ENCODE assay signal across 9 mouse cellular contexts in the genomic region with DNA sequence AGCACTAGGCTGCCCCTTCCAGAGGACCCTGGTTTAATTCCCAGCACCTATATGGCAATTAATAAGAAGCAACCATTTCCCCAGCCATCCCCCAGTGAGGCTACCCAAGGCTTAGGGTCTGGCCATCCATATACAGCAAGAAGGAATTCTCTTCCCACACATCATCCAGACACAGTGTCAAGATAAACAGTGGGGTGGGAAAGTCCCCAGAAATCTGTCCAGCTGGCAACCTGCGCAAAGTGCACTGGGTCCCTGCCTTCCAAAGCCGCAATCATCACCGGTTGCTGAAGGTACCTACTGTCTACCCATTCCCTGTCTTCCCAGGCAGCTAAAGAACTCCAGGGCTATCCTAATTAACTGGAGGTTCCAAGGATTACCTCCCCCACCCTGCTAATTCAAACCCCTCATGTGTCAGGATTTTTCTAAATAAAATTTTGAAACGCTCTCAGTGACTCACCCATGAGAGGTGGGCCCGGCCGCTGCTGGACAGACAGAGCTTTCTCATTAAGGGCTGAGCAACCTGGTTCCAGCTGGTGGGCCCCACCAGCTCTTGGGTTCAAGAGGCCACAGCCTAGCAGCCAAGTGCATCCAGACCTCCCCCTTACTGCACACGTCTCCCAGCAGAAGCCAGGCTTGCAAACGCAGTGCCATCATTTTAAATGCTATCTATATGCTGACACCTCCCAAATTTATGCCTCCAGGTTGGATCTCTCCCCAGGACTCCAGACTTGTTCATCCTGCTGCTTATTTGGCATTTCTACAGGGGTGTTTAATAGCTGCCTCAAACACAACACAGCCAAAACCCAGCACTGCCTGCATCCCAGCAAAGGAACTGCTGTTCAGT. TPM values are rescaled to one million over a fixed set of nuclear protein-coding genes. Genes with fewer than 3 reads are reported as not detected.
A peak's percentile ranks its signal among the peaks of the same experiment; 100 is the strongest.
DNase-seq lines count a peak whose midpoint lies in the region; ATAC-seq lines count a peak whose summit lies in the region.
"Had no signal": no experiment of that assay in that cellular context is flagged by ENCODE, and none has a peak within 500 bp of the region (broad histone marks: within the 10 kb centered on the region; RNA-seq: fewer than 3 reads in every experiment).

No protein-coding gene starts in this region.

- H3K4me2 ChIP-seq in hindbrain, embryonic 13.5 days = no peak overlapping the region
- no peak overlapping the region for H3K4me2 ChIP-seq in hindbrain, embryonic 11.5 days (replicated peaks; ENCODE audit: low read depth, low read length)
- H3K4me2 ChIP-seq in embryonic facial prominence, embryonic 14.5 days (ENCODE audit: low read depth, low read length) = no peak overlapping the region
- H3K4me2 ChIP-seq in liver, embryonic 13.5 days = peak overlapping the region; percentile 72

- H3K9ac ChIP-seq in hindbrain, embryonic 13.5 days = 0 out of 2 replicates have a peak overlapping the region, but pooled peaks have one; percentile 3
- H3K9ac ChIP-seq in hindbrain, embryonic 11.5 days (ENCODE audit: low read depth, low read length) = no peak overlapping the region
- H3K9ac ChIP-seq in embryonic facial prominence, embryonic 14.5 days (ENCODE audit: low read depth, low read length) = no peak overlapping the region
- H3K9ac ChIP-seq in liver, embryonic 13.5 days = peak overlapping the region; percentile 49

- peaks cover 36% of the 10 kb centered on the region for H3K36me3 ChIP-seq in hindbrain, embryonic 13.5 days
- H3K36me3 ChIP-seq in hindbrain, embryonic 11.5 days (ENCODE audit: control insufficient read depth, insufficient read depth, low read length) = peaks cover 8% of the 10 kb centered on the region; the same call in 1 of the 2 replicates
- peaks cover 48% of the 10 kb centered on the region for H3K36me3 ChIP-seq in embryonic facial prominence, embryonic 14.5 days (ENCODE audit: control insufficient read depth, insufficient read depth, low read length)
- H3K36me3 ChIP-seq in liver, embryonic 13.5 days = peaks cover 86% of the 10 kb centered on the region

- H3K27ac ChIP-seq in hindbrain, embryonic 13.5 days = peak overlapping the region; percentile 40
- H3K27ac ChIP-seq in hindbrain, embryonic 11.5 days (ENCODE audit: low read depth, low read length) = no peak overlapping the region; the same call in 1 of the 2 replicates
- H3K27ac ChIP-seq in embryonic facial prominence, embryonic 14.5 days (replicated peaks; ENCODE audit: low read depth, low read length) = peak overlapping the region; percentile 78; the same call in 1 of the 2 replicates
- H3K27ac ChIP-seq in liver, embryonic 13.5 days = peak overlapping the region; percentile 98

- no peak overlapping the region for H3K4me3 ChIP-seq in hindbrain, embryonic 13.5 days
- no peak overlapping the region for H3K4me3 ChIP-seq in hindbrain, embryonic 11.5 days (ENCODE audit: low read depth, low read length)
- H3K4me3 ChIP-seq in embryonic facial prominence, embryonic 14.5 days (ENCODE audit: low read depth, low read length) = no peak overlapping the region
- peak overlapping the region; percentile 47 for H3K4me3 ChIP-seq in liver, embryonic 13.5 days (replicated peaks)

- 77% methylated on average over 8 of the region's 8 CpGs for WGBS in hindbrain, embryonic 13.5 days
- whole genome bisulfite sequencing in hindbrain, embryonic 11.5 days = 84% methylated on average over 8 of the region's 8 CpGs
- WGBS in embryonic facial prominence, embryonic 14.5 days = 60% methylated on average over 8 of the region's 8 CpGs
- WGBS in liver, embryonic 13.5 days (ENCODE audit: insufficient replicate concordance) = 83% methylated on average over 8 of the region's 8 CpGs

- no peak for DNase-seq in hindbrain, embryonic 11.5 days (ENCODE audit: low spot score)
- DNase-seq in Muller cell, postnatal 12 days (ENCODE audit: inconsistent ontology term) = peak; percentile 51
- DNase-seq in embryonic facial prominence, embryonic 14.5 days (ENCODE audit: low spot score) = no peak
- DNase-seq in liver, embryonic 13.5 days = no peak
- DNase-seq in frontal cortex, adult 2 months (ENCODE audit: extremely low spot score in 1 of 2, low spot score in 1 of 2) = no peak
- no peak for DNase-seq in left cerebral cortex, adult 11 months (ENCODE audit: low spot score)
- DNase-seq: cerebellum, postnatal 10 days had no signal

- ATAC-seq in hindbrain, embryonic 13.5 days (ENCODE audit: low FRiP score) = no peak
- ATAC-seq in hindbrain, embryonic 11.5 days (ENCODE audit: low FRiP score) = no peak
- ATAC-seq in embryonic facial prominence, embryonic 14.5 days (ENCODE audit: low read depth) = no peak
- no peak for ATAC-seq in liver, embryonic 13.5 days (ENCODE audit: low read depth)
- ATAC-seq: Patski had no signal

- no peaks in the 10 kb centered on the region for H3K27me3 ChIP-seq in hindbrain, embryonic 13.5 days
- H3K27me3 ChIP-seq in hindbrain, embryonic 11.5 days (ENCODE audit: control insufficient read depth, insufficient read depth, low read length) = no peaks in the 10 kb centered on the region
- no peaks in the 10 kb centered on the region for H3K27me3 ChIP-seq in embryonic facial prominence, embryonic 14.5 days (replicated peaks; ENCODE audit: control insufficient read depth, insufficient read depth, low read length)
- H3K27me3 ChIP-seq in liver, embryonic 13.5 days = no peaks in the 10 kb centered on the region
- H3K27me3 ChIP-seq: Patski had no signal

- H3K4me1 ChIP-seq in hindbrain, embryonic 13.5 days (replicated peaks) = peaks cover 69% of the 10 kb centered on the region
- H3K4me1 ChIP-seq in hindbrain, embryonic 11.5 days (replicated peaks; ENCODE audit: control insufficient read depth, insufficient read depth, low read length) = peaks cover 18% of the 10 kb centered on the region
- H3K4me1 ChIP-seq in embryonic facial prominence, embryonic 14.5 days (ENCODE audit: control insufficient read depth, insufficient read depth, low read length) = peaks cover 60% of the 10 kb centered on the region
- H3K4me1 ChIP-seq in liver, embryonic 13.5 days (replicated peaks) = peaks cover 100% of the 10 kb centered on the region

- no peaks in the 10 kb centered on the region for H3K9me3 ChIP-seq in hindbrain, embryonic 13.5 days
- no peaks in the 10 kb centered on the region for H3K9me3 ChIP-seq in hindbrain, embryonic 11.5 days (ENCODE audit: control insufficient read depth, low read length)
- no peaks in the 10 kb centered on the region for H3K9me3 ChIP-seq in embryonic facial prominence, embryonic 14.5 days (ENCODE audit: control insufficient read depth, low read length)
- H3K9me3 ChIP-seq in liver, embryonic 13.5 days (replicated peaks) = no peaks in the 10 kb centered on the region

RNA-seq across cellular contexts. Expression of gene Tmcc2, which starts 14.6 kb away (rescaled TPM):
- polyA plus RNA-seq in hindbrain, embryonic 13.5 days (2015; fragmentation: Nextera tagmentation; extraction: Ambion mirVana) = 24.6 and 25.7 TPM in 2 replicates
- 12.0 and 14.1 TPM in 2 replicates for polyA plus RNA-seq in hindbrain, embryonic 11.5 days (2014; fragmentation: Nextera tagmentation; extraction: Ambion mirVana)
- 10.2 and 11.6 TPM in 2 replicates for polyA plus RNA-seq in embryonic facial prominence, embryonic 14.5 days (2014; fragmentation: Nextera tagmentation; extraction: Ambion mirVana)
- polyA plus RNA-seq in liver, embryonic 13.5 days (2015; fragmentation: Nextera tagmentation; extraction: Ambion mirVana) = 456 and 511 TPM in 2 replicates
- polyA plus RNA-seq in frontal cortex, adult 2 months (2012; rRNA removed) = 119 and 131 TPM in 2 replicates

RNA-seq across cellular contexts. Expression of gene Dstyk, which starts 40.9 kb away (rescaled TPM):
- 10.0 and 10.3 TPM in 2 replicates for polyA plus RNA-seq in hindbrain, embryonic 13.5 days (2015; fragmentation: Nextera tagmentation; extraction: Ambion mirVana)
- 11.5 and 12.3 TPM in 2 replicates for polyA plus RNA-seq in hindbrain, embryonic 11.5 days (2014; fragmentation: Nextera tagmentation; extraction: Ambion mirVana)
- 15.6 and 16.1 TPM in 2 replicates for polyA plus RNA-seq in embryonic facial prominence, embryonic 14.5 days (2014; fragmentation: Nextera tagmentation; extraction: Ambion mirVana)
- polyA plus RNA-seq in liver, embryonic 13.5 days (2015; fragmentation: Nextera tagmentation; extraction: Ambion mirVana) = 3.7 and 3.8 TPM in 2 replicates
- 22.1 and 26.6 TPM in 2 replicates for polyA plus RNA-seq in frontal cortex, adult 2 months (2012; rRNA removed)

Comparison
In these comparisons a context has a peak if more than half of its experiments do, and no peak if none do; other contexts are left out.
1. H3K9ac ChIP-seq: peak in hindbrain, embryonic 13.5 days (single experiment) and liver, embryonic 13.5 days (single experiment); none in hindbrain, embryonic 11.5 days (single experiment) and embryonic facial prominence, embryonic 14.5 days (single experiment).